Mouse (Mus musculus) testis, adult 2 months (tissue): ENCODE data around the gene Coro2a.

Experiments used
- CTCF ChIP-seq: fragments of 200-500 bp; IDR thresholded peaks from 2 replicates; pipeline ENCODE4 v1.5.1; 2012; ENCODE audit warnings: low read depth, mild to moderate bottlenecking, inconsistent platforms, low read length, moderate library complexity; ENCODE audit not compliant: control insufficient read depth, insufficient read depth, insufficient replicate concordance
- POLR2A ChIP-seq: fragments of 200-500 bp; IDR thresholded peaks from 2 replicates; pipeline ENCODE4 v1.6.1; 2012; ENCODE audit warnings: low read depth, mild to moderate bottlenecking, inconsistent platforms, low read length, moderate library complexity; ENCODE audit not compliant: control insufficient read depth

GRCm38 (mm10) chr4:46614641-46615040, 12.6 kb upstream of the Coro2a start:
- no peak for TF ChIP-seq CTCF
- no peak for TF ChIP-seq POLR2A
